Mouse (Mus musculus) forebrain, embryonic 10.5 days (tissue): ENCODE data around the gene Il10ra. TPM values are rescaled to one million over a fixed set of nuclear protein-coding genes. Genes with fewer than 3 reads are reported as not detected.

Source experiments
- DNase-seq: peaks from one replicate; pipeline ENCODE4 v3.0.0-alpha.2; 2017; ENCODE audit warnings: low spot score; ENCODE audit errors: extremely low spot score
- H3K27ac ChIP-seq: fragments of 300-500 bp; sonication (generic); 2 replicates; pipeline ENCODE4 v1.5.1; 2016; ENCODE audit warnings: mild to moderate bottlenecking
- H3K27me3 ChIP-seq: fragments of 300-500 bp; sonication (generic); 2 replicates; pipeline ENCODE4 v1.6.1; 2016; ENCODE audit warnings: mild to moderate bottlenecking; ENCODE audit not compliant: poor library complexity, severe bottlenecking
- H3K36me3 ChIP-seq: fragments of 300-500 bp; sonication (generic); replicated peaks from 2 replicates; pipeline ENCODE4 v1.6.1; 2016; ENCODE audit warnings: mild to moderate bottlenecking, moderate library complexity
- H3K4me1 ChIP-seq: fragments of 300-500 bp; sonication (generic); 2 replicates; pipeline ENCODE4 v1.6.1; 2016
- H3K4me3 ChIP-seq: fragments of 300-500 bp; sonication (generic); 2 replicates; pipeline ENCODE4 v1.5.1; 2016; ENCODE audit warnings: mild to moderate bottlenecking, moderate library complexity
- H3K9me3 ChIP-seq: fragments of 300-500 bp; sonication (generic); 2 replicates; pipeline ENCODE4 v1.6.1; 2016; ENCODE audit warnings: mild to moderate bottlenecking, moderate library complexity
- WGBS: fragments of 180-500 bp; shearing (Covaris S2); methylation state at CpG from one replicate; pipeline ENCODE4 v1.1.7; 2016; 5-methylcytosine and 5-hydroxymethylcytosine counted together
- polyA plus RNA-seq: library from polyadenylated mRNA; unstranded; fragments of >200 nt; fragmentation: Nextera tagmentation; extraction: Ambion mirVana; gene quantifications from 2 replicates; pipeline ENCODE4 v1.2.1, GENCODE M21; 2016

The Il10ra gene
- polyA plus RNA-seq, 1 experiment from 2014 or later, result 0.50 TPM

GRCm38 (mm10) chr9:45254021-45254420 lies 14.9 kb downstream of the Il10ra start:
- DNase-seq, result no peak
- WGBS, result 49% methylated on average over 6 of the region's 6 CpGs

GRCm38 (mm10) chr9:45252395-45252794 lies 16.6 kb downstream of the Il10ra start:
- DNase-seq, result no peak
- Histone ChIP-seq H3K36me3 (no peaks in the 10 kb centered on the region), H3K9me3 (no peaks in the 10 kb centered on the region), H3K4me3 (no peak overlapping the region), H3K27me3 (no peaks in the 10 kb centered on the region), H3K27ac (no peak overlapping the region), H3K4me1 (peaks cover 5% of the 10 kb centered on the region; the same call in 1 of the 2 replicates)
- 73% methylated on average over 6 of the region's 6 CpGs for WGBS

More at GRCm38 (mm10) chr9:45254021-45254420, 14.9 kb downstream of the Il10ra start:
- Histone ChIP-seq H3K27me3 (no peaks in the 10 kb centered on the region), H3K4me1 (peaks cover 5% of the 10 kb centered on the region; the same call in 1 of the 2 replicates), H3K9me3 (no peaks in the 10 kb centered on the region), H3K36me3 (no peaks in the 10 kb centered on the region), H3K27ac (no peak overlapping the region), H3K4me3 (no peak overlapping the region)

GRCm38 (mm10) chr9:45251990-45252389 lies 17.0 kb downstream of the Il10ra start:
- H3K4me3 ChIP-seq, result no peak overlapping the region
- WGBS, result 89% methylated on average over 4 of the region's 4 CpGs

GRCm38 (mm10) chr9:45251281-45251680 lies 17.7 kb downstream of the Il10ra start:
- Histone ChIP-seq H3K4me3 (no peak overlapping the region), H3K9me3 (no peaks in the 10 kb centered on the region), H3K36me3 (no peaks in the 10 kb centered on the region), H3K27me3 (no peaks in the 10 kb centered on the region), H3K4me1 (peaks cover 5% of the 10 kb centered on the region; the same call in 1 of the 2 replicates), H3K27ac (no peak overlapping the region)
- DNase-seq, result no peak
- whole genome bisulfite sequencing, result 86% methylated on average over 3 of the region's 3 CpGs

More at GRCm38 (mm10) chr9:45251990-45252389, 17.0 kb downstream of the Il10ra start:
- Histone ChIP-seq H3K36me3 (no peaks in the 10 kb centered on the region), H3K27me3 (no peaks in the 10 kb centered on the region), H3K9me3 (no peaks in the 10 kb centered on the region), H3K4me1 (peaks cover 5% of the 10 kb centered on the region; the same call in 1 of the 2 replicates), H3K27ac (no peak overlapping the region)
- DNase-seq, result no peak

- H3K27ac ChIP-seq, result no peak overlapping the region
- no peaks in the 10 kb centered on the region for H3K9me3 ChIP-seq
- H3K36me3 ChIP-seq, result no peaks in the 10 kb centered on the region
- no peaks in the 10 kb centered on the region for H3K27me3 ChIP-seq
- no peak overlapping the region for H3K4me3 ChIP-seq
- no peak for DNase-seq
- peaks cover 5% of the 10 kb centered on the region; the same call in 1 of the 2 replicates for H3K4me1 ChIP-seq
- 91% methylated on average over 7 of the region's 7 CpGs for WGBS
Measured at GRCm38 (mm10) chr9:45250306-45250705, 18.6 kb downstream of the Il10ra start.

- no peak for DNase-seq
- WGBS, result 68% methylated on average over 2 of the region's 2 CpGs
Measured at GRCm38 (mm10) chr9:45247536-45247935, 21.4 kb downstream of the Il10ra start.

GRCm38 (mm10) chr9:45246060-45246459 lies 22.9 kb downstream of the Il10ra start:
- no peak for DNase-seq
- Histone ChIP-seq H3K4me1 (no peaks in the 10 kb centered on the region), H3K9me3 (no peaks in the 10 kb centered on the region), H3K36me3 (no peaks in the 10 kb centered on the region), H3K27me3 (no peaks in the 10 kb centered on the region), H3K4me3 (no peak overlapping the region), H3K27ac (no peak overlapping the region)
- WGBS, result 88% methylated on average over 6 of the region's 6 CpGs

More at GRCm38 (mm10) chr9:45247536-45247935, 21.4 kb downstream of the Il10ra start:
- Histone ChIP-seq H3K9me3 (no peaks in the 10 kb centered on the region), H3K27ac (no peak overlapping the region), H3K4me1 (no peaks in the 10 kb centered on the region), H3K4me3 (no peak overlapping the region), H3K36me3 (no peaks in the 10 kb centered on the region), H3K27me3 (no peaks in the 10 kb centered on the region)

- H3K27ac ChIP-seq, result no peak overlapping the region
- H3K36me3 ChIP-seq, result no peaks in the 10 kb centered on the region
Measured at GRCm38 (mm10) chr9:45245432-45245831, 23.5 kb downstream of the Il10ra start.

GRCm38 (mm10) chr9:45241397-45241796 lies 27.6 kb downstream of the Il10ra start:
- H3K4me3 ChIP-seq, result no peak overlapping the region
- no peaks in the 10 kb centered on the region for H3K27me3 ChIP-seq
- WGBS, result 86% methylated on average over 5 of the region's 5 CpGs
- no peaks in the 10 kb centered on the region for H3K9me3 ChIP-seq
- no peaks in the 10 kb centered on the region for H3K36me3 ChIP-seq
- DNase-seq, result no peak
- no peak overlapping the region for H3K27ac ChIP-seq
- H3K4me1 ChIP-seq, result peaks cover 4% of the 10 kb centered on the region; the same call in 1 of the 2 replicates

More at GRCm38 (mm10) chr9:45245432-45245831, 23.5 kb downstream of the Il10ra start:
- Histone ChIP-seq H3K27me3 (no peaks in the 10 kb centered on the region), H3K4me3 (no peak overlapping the region), H3K4me1 (no peaks in the 10 kb centered on the region), H3K9me3 (no peaks in the 10 kb centered on the region)
- no peak for DNase-seq
- WGBS, result 74% methylated on average over 1 of the region's 1 CpGs

- DNase-seq, result no peak
- no peaks in the 10 kb centered on the region for H3K9me3 ChIP-seq
- 60% methylated on average over 7 of the region's 7 CpGs for WGBS
- peaks cover 4% of the 10 kb centered on the region; the same call in 1 of the 2 replicates for H3K4me1 ChIP-seq
- H3K36me3 ChIP-seq, result no peaks in the 10 kb centered on the region
- H3K27ac ChIP-seq, result no peak overlapping the region
- H3K27me3 ChIP-seq, result no peaks in the 10 kb centered on the region
- no peak overlapping the region for H3K4me3 ChIP-seq
Measured at GRCm38 (mm10) chr9:45236744-45237143, 32.2 kb downstream of the Il10ra start.

- Histone ChIP-seq H3K27ac (no peak overlapping the region), H3K4me3 (no peak overlapping the region), H3K9me3 (no peaks in the 10 kb centered on the region), H3K36me3 (no peaks in the 10 kb centered on the region), H3K27me3 (no peaks in the 10 kb centered on the region), H3K4me1 (peaks cover 4% of the 10 kb centered on the region; the same call in 1 of the 2 replicates)
- DNase-seq, result no peak
- 90% methylated on average over 6 of the region's 6 CpGs for WGBS
Measured at GRCm38 (mm10) chr9:45235668-45236227, 33.2 kb downstream of the Il10ra start.

GRCm38 (mm10) chr9:45229359-45229758 lies 39.6 kb downstream of the Il10ra start:
- Histone ChIP-seq H3K36me3 (no peaks in the 10 kb centered on the region), H3K27me3 (no peaks in the 10 kb centered on the region), H3K9me3 (no peaks in the 10 kb centered on the region), H3K4me3 (no peak overlapping the region), H3K27ac (no peak overlapping the region), H3K4me1 (no peaks in the 10 kb centered on the region)
- no peak for DNase-seq
- 88% methylated on average over 8 of the region's 8 CpGs for WGBS

- peak; percentile 87 for DNase-seq
Measured at GRCm38 (mm10) chr9:45221567-45221966, 47.4 kb downstream of the Il10ra start.

More at GRCm38 (mm10) chr9:45221567-45221966, 47.4 kb downstream of the Il10ra start:
- Histone ChIP-seq H3K9me3 (no peaks in the 10 kb centered on the region), H3K27ac (no peak overlapping the region), H3K36me3 (no peaks in the 10 kb centered on the region), H3K27me3 (no peaks in the 10 kb centered on the region), H3K4me1 (no peaks in the 10 kb centered on the region), H3K4me3 (no peak overlapping the region)
- 23% methylated on average over 6 of the region's 6 CpGs for WGBS
